Mouse (Mus musculus) hindbrain, embryonic 12.5 days (tissue): Measurements from ENCODE around the gene Atp2b2. TPM values are rescaled to one million over a fixed set of nuclear protein-coding genes. Genes with fewer than 3 reads are reported as not detected.

ENCODE experiments used
- ATAC-seq: fragments of 200-750 bp; cut with Nextera tagmentation; 2 replicates; pipeline ENCODE4 v1.8.0; 2017; ENCODE audit warnings: moderate TSS enrichment; ENCODE audit not compliant: low FRiP score
- H3K27ac ChIP-seq: fragments of 300-500 bp; sonication (generic); 2 replicates; pipeline ENCODE4 v1.5.1; 2016; ENCODE audit warnings: mild to moderate bottlenecking
- H3K27me3 ChIP-seq: fragments of 300-500 bp; sonication (generic); 2 replicates; pipeline ENCODE4 v1.6.1; 2016; ENCODE audit warnings: mild to moderate bottlenecking
- H3K36me3 ChIP-seq: fragments of 300-500 bp; sonication (generic); 2 replicates; pipeline ENCODE4 v1.6.1; 2016; ENCODE audit warnings: mild to moderate bottlenecking
- H3K4me1 ChIP-seq: fragments of 300-500 bp; sonication (generic); 2 replicates; pipeline ENCODE4 v1.6.1; 2016
- H3K4me2 ChIP-seq: fragments of 300-500 bp; sonication (generic); replicated peaks from 2 replicates; pipeline ENCODE4 v1.6.1; 2016; ENCODE audit warnings: mild to moderate bottlenecking
- H3K4me3 ChIP-seq: fragments of 300-500 bp; sonication (generic); 2 replicates; pipeline ENCODE4 v1.5.1; 2016; ENCODE audit warnings: mild to moderate bottlenecking
- H3K9ac ChIP-seq: fragments of 300-500 bp; sonication (generic); 2 replicates; pipeline ENCODE4 v1.6.1; 2016; ENCODE audit warnings: mild to moderate bottlenecking, moderate library complexity
- H3K9me3 ChIP-seq: fragments of 300-500 bp; sonication (generic); replicated peaks from 2 replicates; pipeline ENCODE4 v1.6.1; 2016; ENCODE audit warnings: mild to moderate bottlenecking
- WGBS: fragments of 180-500 bp; shearing (Covaris S2); methylation state at CpG from one replicate; pipeline ENCODE4 v1.1.7; 2016; 5-methylcytosine and 5-hydroxymethylcytosine counted together
- polyA plus RNA-seq: library from polyadenylated mRNA; unstranded; fragments of >200 nt; fragmentation: Nextera tagmentation; extraction: Ambion mirVana; gene quantifications from 2 replicates; pipeline ENCODE4 v1.2.1, GENCODE M21; 2016

Gene Atp2b2
- polyA plus RNA-seq, 1 experiment from 2014 or later: 12.1 TPM

DNA sequence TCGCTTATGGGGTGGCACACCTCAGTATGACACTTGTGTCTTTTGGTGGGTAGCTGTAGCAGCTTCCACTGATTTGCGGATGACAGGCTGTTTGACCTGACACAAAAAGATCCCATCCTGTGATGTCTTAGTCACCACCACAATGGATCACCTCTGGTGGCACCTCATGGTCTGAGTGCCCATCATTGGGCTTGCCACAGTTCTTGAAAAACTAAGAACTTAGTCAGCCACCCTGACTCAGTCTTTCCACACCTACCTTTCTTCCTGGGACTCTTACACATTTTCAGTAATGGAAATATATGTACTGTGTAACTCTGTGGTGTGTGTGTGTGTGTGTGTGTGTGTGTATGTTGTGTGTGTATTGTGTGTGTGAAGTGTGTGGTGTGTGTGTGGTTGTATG is 71.5 kb downstream of the Atp2b2 start:
- no peak for ATAC-seq
- Histone ChIP-seq H3K4me1 (peaks cover 7% of the 10 kb centered on the region), H3K9ac (no peak overlapping the region), H3K27me3 (peaks cover 3% of the 10 kb centered on the region; the same call in 1 of the 2 replicates), H3K4me3 (no peak overlapping the region), H3K4me2 (no peak overlapping the region), H3K9me3 (no peaks in the 10 kb centered on the region), H3K27ac (no peak overlapping the region), H3K36me3 (no peaks in the 10 kb centered on the region)
- WGBS: 88% methylated on average over 2 of the region's 2 CpGs

DNA sequence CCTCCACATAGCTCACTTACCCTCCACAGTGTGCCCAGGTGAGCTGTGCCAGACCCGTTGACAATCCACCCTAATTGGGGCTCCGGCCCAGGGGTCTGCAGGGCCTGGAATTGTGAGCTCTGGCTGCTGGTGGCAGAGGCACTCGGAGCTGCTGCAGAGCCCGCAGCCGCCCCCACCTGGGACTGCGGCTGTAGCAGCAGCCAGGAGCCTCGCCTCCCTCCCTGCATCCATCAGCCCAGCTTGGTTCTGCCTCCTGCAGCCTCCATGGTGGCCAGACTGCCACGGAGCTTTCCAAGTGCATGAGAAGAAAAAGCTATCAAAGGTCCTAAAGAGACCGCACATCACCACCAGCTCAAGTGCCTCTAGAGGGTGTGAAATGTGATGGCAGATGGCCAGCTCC is 71.9 kb downstream of the Atp2b2 start:
- 65% methylated on average over 9 of the region's 9 CpGs for WGBS
- H3K9ac ChIP-seq: no peak overlapping the region

DNA sequence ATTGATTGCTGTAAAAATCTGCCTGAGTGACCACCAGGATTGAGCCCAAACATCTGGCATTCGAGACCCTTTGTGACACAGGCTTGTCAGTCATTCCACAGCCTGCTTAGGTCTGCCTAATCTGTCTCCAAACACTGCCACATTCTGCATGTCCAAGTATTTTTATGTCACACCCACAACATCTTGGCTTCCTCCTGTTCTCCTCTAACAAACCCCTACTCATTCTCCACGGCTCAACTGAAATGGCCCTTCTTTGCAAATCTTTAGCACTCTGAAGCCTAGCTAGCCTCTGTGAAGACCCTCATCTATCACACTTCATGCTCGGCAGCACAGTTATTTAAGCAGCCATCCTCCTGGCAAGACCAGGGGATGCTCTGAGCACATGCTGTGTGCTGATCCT is 72.7 kb downstream of the Atp2b2 start:
- Histone ChIP-seq H3K4me1 (peaks cover 11% of the 10 kb centered on the region), H3K4me2 (no peak overlapping the region), H3K9me3 (no peaks in the 10 kb centered on the region), H3K36me3 (no peaks in the 10 kb centered on the region), H3K4me3 (no peak overlapping the region), H3K27me3 (peaks cover 3% of the 10 kb centered on the region; the same call in 1 of the 2 replicates), H3K9ac (no peak overlapping the region), H3K27ac (no peak overlapping the region)
- WGBS: 38% methylated on average over 3 of the region's 3 CpGs
- ATAC-seq: no peak

More for the DNA sequence above, 71.9 kb downstream of the Atp2b2 start:
- no peaks in the 10 kb centered on the region for H3K9me3 ChIP-seq
- H3K4me1 ChIP-seq: peaks cover 10% of the 10 kb centered on the region
- H3K4me2 ChIP-seq: no peak overlapping the region
- H3K4me3 ChIP-seq: no peak overlapping the region
- no peaks in the 10 kb centered on the region for H3K36me3 ChIP-seq
- H3K27ac ChIP-seq: no peak overlapping the region
- peaks cover 3% of the 10 kb centered on the region; the same call in 1 of the 2 replicates for H3K27me3 ChIP-seq
- ATAC-seq: no peak

DNA sequence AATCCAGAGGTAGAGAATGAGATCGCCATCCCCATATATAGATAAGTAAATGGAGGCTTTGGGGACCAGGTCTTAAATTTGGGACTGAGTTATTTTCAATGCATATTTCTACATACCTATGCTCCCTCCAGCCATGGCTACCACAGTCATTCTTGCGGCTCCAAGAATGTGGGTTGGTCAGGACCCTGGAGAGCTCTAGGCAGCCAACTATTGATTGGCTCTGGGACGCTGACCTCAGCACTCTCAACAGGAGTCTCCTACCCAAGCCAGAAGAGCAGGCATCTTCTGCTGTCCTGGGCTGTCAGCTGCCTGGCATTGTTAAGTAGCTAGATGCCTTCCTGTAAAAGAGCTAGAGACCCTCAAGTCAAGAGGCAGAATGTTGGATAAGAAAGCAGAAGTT is 79.6 kb downstream of the Atp2b2 start:
- ATAC-seq: no peak
- 13% methylated on average over 3 of the region's 3 CpGs for WGBS

DNA sequence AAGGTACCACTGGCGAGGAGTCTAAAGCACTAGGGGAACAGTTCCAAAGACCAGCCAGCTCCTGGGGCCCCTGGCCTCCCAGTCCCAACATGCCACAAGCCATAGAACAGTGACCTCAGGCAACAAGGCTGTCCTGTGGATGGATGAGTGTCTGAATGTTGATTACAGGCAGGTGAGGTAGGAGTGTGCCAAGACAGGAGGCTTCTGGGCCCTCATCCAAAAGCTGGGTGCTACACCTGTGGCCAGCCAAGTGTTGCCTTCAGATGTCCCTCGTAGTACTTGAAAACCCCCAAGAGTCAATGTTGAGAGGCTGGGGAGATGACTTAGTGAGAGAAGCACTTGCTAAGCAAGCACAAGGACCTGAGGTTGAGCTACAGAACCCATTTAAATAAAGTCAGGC is 80.8 kb downstream of the Atp2b2 start:
- Histone ChIP-seq H3K4me3 (no peak overlapping the region), H3K9me3 (no peaks in the 10 kb centered on the region), H3K4me1 (peaks cover 11% of the 10 kb centered on the region), H3K36me3 (no peaks in the 10 kb centered on the region), H3K4me2 (no peak overlapping the region), H3K9ac (no peak overlapping the region), H3K27ac (no peak overlapping the region), H3K27me3 (peaks cover 2% of the 10 kb centered on the region; the same call in 1 of the 2 replicates)
- WGBS: 84% methylated on average over 2 of the region's 2 CpGs
- no peak for ATAC-seq

More for the DNA sequence above, 79.6 kb downstream of the Atp2b2 start:
- no peak overlapping the region for H3K27ac ChIP-seq
- peaks cover 11% of the 10 kb centered on the region for H3K4me1 ChIP-seq
- no peak overlapping the region for H3K4me2 ChIP-seq
- peaks cover 3% of the 10 kb centered on the region; the same call in 1 of the 2 replicates for H3K27me3 ChIP-seq
- H3K9ac ChIP-seq: no peak overlapping the region
- H3K36me3 ChIP-seq: no peaks in the 10 kb centered on the region
- H3K9me3 ChIP-seq: no peaks in the 10 kb centered on the region
- no peak overlapping the region for H3K4me3 ChIP-seq

DNA sequence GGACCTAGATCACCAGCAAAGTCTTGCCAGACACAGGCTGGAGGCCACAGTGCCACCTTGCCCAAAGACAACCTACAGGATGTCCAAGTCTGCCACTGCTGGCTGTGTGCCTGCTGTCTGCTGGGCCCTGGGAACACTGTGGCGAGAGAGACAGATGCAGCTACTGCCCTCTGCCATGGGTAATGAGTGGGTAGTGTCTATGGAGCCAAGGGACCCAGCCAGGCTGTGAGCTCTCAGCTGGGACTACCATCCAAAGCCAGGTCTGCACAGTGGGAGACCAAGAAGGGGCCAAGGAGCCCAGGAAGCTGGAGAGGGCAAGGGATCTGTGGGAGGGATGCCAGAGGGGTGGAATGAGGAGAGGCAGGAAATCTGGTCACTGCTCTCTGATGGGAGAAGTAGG is 83.1 kb downstream of the Atp2b2 start:
- Histone ChIP-seq H3K27ac (no peak overlapping the region), H3K9ac (no peak overlapping the region), H3K4me1 (no peaks in the 10 kb centered on the region), H3K4me3 (no peak overlapping the region), H3K9me3 (no peaks in the 10 kb centered on the region), H3K27me3 (no peaks in the 10 kb centered on the region), H3K4me2 (no peak overlapping the region), H3K36me3 (no peaks in the 10 kb centered on the region)
- ATAC-seq: no peak
- 42% methylated on average over 1 of the region's 1 CpGs for WGBS

DNA sequence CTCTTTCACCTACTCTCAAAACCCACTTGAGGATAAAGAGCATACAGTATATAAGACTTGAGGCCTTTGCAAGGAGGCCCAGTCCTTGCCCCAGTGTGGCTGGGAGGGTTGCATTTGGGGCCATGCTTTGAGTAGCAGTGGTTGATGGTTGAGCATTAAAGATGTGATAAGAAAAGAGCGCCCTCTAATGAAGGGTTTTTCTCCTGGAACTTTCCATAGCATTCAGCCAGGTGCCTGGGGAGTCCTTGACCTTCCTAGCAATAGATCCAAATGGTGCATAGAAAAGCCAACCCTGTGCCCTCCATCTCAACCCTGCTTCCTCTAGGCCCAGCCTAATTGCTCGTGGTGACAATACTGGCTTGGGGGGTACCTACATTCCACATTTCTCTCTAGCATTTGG is 83.7 kb downstream of the Atp2b2 start:
- no peak overlapping the region for H3K4me2 ChIP-seq
- H3K27me3 ChIP-seq: no peaks in the 10 kb centered on the region
- no peak overlapping the region for H3K9ac ChIP-seq
- no peaks in the 10 kb centered on the region for H3K4me1 ChIP-seq
- no peak overlapping the region for H3K4me3 ChIP-seq
- no peak overlapping the region for H3K27ac ChIP-seq
- no peaks in the 10 kb centered on the region for H3K36me3 ChIP-seq
- WGBS: 70% methylated on average over 2 of the region's 2 CpGs
- no peak for ATAC-seq
- no peaks in the 10 kb centered on the region for H3K9me3 ChIP-seq

DNA sequence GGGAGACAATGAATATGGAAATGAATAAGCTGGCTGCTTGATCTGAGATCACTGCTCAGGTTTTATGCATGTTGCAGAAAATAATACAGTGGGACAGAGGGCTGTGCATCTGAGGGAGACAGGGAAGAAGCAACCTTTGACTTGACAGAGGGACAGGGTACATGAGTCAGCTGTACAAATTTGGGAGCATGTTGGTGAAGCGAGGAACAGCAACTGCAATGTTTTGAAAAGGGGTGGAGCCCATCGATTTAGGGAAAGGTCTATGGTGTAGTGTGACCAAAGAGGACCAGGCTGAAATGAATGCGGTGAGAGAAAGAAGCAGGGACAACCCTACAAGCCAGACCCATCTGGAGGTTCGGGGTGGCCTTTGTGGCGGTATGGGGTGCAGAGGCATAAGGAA is 84.4 kb downstream of the Atp2b2 start:
- ATAC-seq: no peak
- Histone ChIP-seq H3K36me3 (no peaks in the 10 kb centered on the region), H3K9ac (no peak overlapping the region), H3K4me3 (no peak overlapping the region), H3K27ac (no peak overlapping the region), H3K4me1 (no peaks in the 10 kb centered on the region), H3K4me2 (no peak overlapping the region), H3K27me3 (no peaks in the 10 kb centered on the region), H3K9me3 (no peaks in the 10 kb centered on the region)
- WGBS: 84% methylated on average over 5 of the region's 5 CpGs

DNA sequence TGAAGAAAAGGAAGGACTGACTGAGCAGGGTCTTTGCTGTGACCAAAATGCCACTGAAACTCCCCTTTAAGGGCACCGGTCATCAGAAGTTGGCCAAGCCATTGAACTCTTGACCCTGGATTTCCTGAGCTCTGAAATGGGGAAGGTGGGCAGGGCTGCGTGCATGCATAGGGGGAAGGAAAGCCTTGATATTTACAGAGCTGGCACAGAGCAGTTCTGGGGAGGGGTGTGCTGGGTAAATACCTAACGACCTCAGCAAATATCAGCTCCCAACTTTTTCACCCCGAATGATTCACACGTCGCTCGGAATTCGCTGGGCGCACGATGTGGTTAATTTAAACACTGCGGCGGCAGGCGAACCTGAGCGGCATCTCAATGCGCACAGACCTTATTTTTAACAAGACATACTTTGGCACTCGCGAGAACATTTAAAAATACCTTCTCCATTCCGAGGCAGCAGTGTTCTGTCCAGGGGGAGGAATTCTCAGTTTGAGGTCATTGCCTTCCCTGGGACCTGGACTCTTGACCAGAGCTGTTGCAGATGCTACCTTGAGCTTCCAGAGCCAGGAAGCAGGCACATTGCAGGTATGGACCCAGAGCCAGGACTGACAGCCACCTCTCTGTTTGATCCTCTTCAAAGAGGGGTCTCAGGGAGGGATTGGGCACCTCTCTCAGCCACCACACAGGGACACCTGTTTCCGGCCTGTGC is 85.0 kb downstream of the Atp2b2 start:
- no peak overlapping the region for H3K4me3 ChIP-seq
- ATAC-seq: no peak
- H3K9me3 ChIP-seq: no peaks in the 10 kb centered on the region
- H3K27me3 ChIP-seq: no peaks in the 10 kb centered on the region
- H3K4me1 ChIP-seq: no peaks in the 10 kb centered on the region
- no peak overlapping the region for H3K27ac ChIP-seq
- no peaks in the 10 kb centered on the region for H3K36me3 ChIP-seq
- 83% methylated on average over 19 of the region's 19 CpGs for WGBS
- H3K9ac ChIP-seq: no peak overlapping the region
- H3K4me2 ChIP-seq: no peak overlapping the region

DNA sequence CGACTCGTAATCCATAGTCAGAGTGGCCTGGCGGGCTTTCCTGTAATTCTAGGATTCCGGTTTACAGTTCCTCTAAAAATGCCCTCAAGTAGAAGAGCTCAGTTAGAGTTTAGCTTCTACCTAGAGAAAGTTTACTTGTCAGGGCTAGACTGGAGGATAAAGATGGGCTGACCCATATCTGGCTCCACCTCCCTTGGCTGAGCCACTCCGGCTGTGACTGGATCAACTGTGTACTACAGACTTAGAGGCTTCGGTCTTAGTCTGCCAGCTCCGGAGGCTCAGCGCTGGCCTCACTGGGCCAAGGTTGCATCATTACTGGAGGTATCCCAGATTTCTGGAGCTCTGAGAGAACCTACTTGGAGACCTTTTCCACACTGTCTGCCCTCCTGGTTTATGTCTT is 94.9 kb downstream of the Atp2b2 start:
- Histone ChIP-seq H3K4me3 (no peak overlapping the region), H3K36me3 (no peaks in the 10 kb centered on the region), H3K4me2 (no peak overlapping the region), H3K4me1 (no peaks in the 10 kb centered on the region), H3K27me3 (no peaks in the 10 kb centered on the region), H3K9ac (no peak overlapping the region), H3K27ac (no peak overlapping the region), H3K9me3 (no peaks in the 10 kb centered on the region)
- no peak for ATAC-seq
- WGBS: 94% methylated on average over 8 of the region's 8 CpGs

DNA sequence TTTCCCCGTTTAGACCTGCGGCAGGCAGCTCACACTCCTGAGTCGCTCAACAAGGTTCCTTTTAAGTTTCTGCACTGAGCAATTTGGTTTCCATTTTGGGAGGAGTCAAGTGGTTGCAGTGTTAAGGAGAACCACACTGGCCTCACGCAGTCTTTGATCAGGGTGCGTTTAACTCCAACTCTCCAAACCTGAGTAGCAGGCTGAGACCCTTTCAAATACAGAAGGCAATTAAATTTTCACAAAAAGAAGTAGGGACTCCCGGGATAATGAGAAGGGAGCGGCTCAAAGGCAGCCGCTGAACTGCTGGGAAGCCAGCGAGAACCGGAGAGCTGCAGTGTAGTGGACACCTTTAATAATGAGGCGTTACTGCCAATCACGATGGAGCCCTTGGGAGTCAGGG is 100.1 kb downstream of the Atp2b2 start:
- no peak overlapping the region for H3K27ac ChIP-seq
- H3K4me2 ChIP-seq: no peak overlapping the region
- no peak overlapping the region for H3K4me3 ChIP-seq
- no peaks in the 10 kb centered on the region for H3K9me3 ChIP-seq
- H3K36me3 ChIP-seq: no peaks in the 10 kb centered on the region
- H3K9ac ChIP-seq: no peak overlapping the region
- 52% methylated on average over 12 of the region's 12 CpGs for WGBS
- no peak for ATAC-seq
- peaks cover 7% of the 10 kb centered on the region for H3K4me1 ChIP-seq
- no peaks in the 10 kb centered on the region for H3K27me3 ChIP-seq

DNA sequence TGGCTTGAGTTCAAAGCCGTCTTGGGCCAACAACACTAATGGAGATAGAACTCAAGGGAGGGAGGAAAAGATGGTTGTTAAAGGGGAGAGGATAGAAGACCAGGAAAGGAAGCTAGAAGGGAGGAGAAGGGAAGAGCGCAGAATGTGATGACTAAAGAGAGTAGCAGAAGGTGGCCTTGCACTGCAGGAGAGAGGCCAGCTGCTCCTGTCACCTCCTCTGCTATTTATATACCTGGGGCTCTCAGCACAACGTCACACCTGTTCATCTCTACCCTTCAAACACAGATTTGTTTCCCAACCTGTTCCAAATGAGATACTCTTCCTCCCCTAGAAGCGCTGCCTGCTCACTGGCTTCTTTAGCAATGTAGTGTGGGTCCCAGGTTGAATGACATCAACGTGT is 101.1 kb downstream of the Atp2b2 start:
- Histone ChIP-seq H3K27ac (no peak overlapping the region), H3K9me3 (no peaks in the 10 kb centered on the region), H3K4me3 (no peak overlapping the region), H3K36me3 (no peaks in the 10 kb centered on the region), H3K4me1 (peaks cover 18% of the 10 kb centered on the region), H3K4me2 (no peak overlapping the region), H3K9ac (no peak overlapping the region), H3K27me3 (no peaks in the 10 kb centered on the region)
- WGBS: 83% methylated on average over 5 of the region's 5 CpGs
- no peak for ATAC-seq

DNA sequence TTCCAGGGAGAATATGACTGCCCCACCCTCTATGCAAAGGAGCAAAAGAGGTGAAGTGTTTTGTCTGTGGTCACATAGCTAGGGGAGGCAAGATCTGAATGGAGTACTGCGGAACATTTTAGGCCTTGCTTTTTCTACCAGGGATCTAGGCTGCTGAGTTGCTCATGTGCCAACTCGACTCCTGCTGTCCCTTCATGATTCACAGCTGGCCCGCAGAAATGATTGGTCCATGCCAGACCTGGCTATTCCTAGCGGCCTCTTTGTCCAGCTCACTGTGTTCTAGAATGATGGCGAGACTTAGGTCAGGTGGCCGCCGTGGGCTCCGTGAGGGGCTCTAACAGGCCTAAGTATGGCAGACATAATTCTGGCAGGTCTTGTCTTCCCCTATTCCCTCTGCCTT is 103.0 kb downstream of the Atp2b2 start:
- WGBS: 94% methylated on average over 8 of the region's 8 CpGs
- Histone ChIP-seq H3K9ac (no peak overlapping the region), H3K36me3 (no peaks in the 10 kb centered on the region), H3K4me2 (no peak overlapping the region), H3K4me3 (no peak overlapping the region), H3K27ac (no peak overlapping the region), H3K4me1 (peaks cover 23% of the 10 kb centered on the region), H3K27me3 (no peaks in the 10 kb centered on the region), H3K9me3 (no peaks in the 10 kb centered on the region)
- no peak for ATAC-seq
